ENCODE assay signal across 9 mouse cellular contexts in genomic region chr2:90782901-90783486, GRCm38 (mm10). TPM values are rescaled to one million over a fixed set of nuclear protein-coding genes. Genes with fewer than 3 reads are reported as not detected.
DNase-seq lines count a peak whose midpoint lies in the region; ATAC-seq and TF ChIP-seq lines count a peak whose summit lies in the region.
"Had no signal": no experiment of that assay in that cellular context is flagged by ENCODE, and none has a peak within 500 bp of the region (broad histone marks: within the 10 kb centered on the region; RNA-seq: fewer than 3 reads in every experiment).

No protein-coding gene starts in this region.

- peak; percentile 68 for TF ChIP-seq POLR2A in testis, adult 2 months (IDR thresholded peaks at IDR 0.05; ENCODE audit: control insufficient read depth, low read depth, low read length)

- peaks cover 6% of the 10 kb centered on the region; the same call in 1 of the 2 replicates for H3K27me3 ChIP-seq in kidney, embryonic 16.5 days (ENCODE audit: insufficient read depth, low read length)
- peaks cover 9% of the 10 kb centered on the region for H3K27me3 ChIP-seq in megakaryocyte, embryonic 14.5 days (replicated peaks)
- H3K27me3 ChIP-seq in testis, adult 2 months (ENCODE audit: control insufficient read depth, insufficient read depth, low read length), result no peaks in the 10 kb centered on the region
- H3K27me3 ChIP-seq: Patski had no signal

- no peak overlapping the region for H3K27ac ChIP-seq in kidney, embryonic 16.5 days (ENCODE audit: low read length)
- H3K27ac ChIP-seq in testis, adult 2 months (ENCODE audit: control insufficient read depth, insufficient read depth, low read depth, low read length), result peak overlapping the region; percentile 90

- H3K4me2 ChIP-seq in kidney, embryonic 16.5 days (replicated peaks; ENCODE audit: low read depth, low read length), result peak overlapping the region; percentile 87

- peak; percentile 3 for DNase-seq in ovary, adult 18-20 months (ENCODE audit: low spot score)
- DNase-seq in ovary, postnatal 10 days (ENCODE audit: low spot score), result no peak
- DNase-seq in cerebellum, adult 9-11 months, result peak; percentile 56
- DNase-seq in right cerebral cortex, postnatal 25 days, result no peak

- 2% methylated on average over 28 of the region's 29 CpGs for WGBS in kidney, embryonic 16.5 days

- peak overlapping the region; percentile 66 for H3K9ac ChIP-seq in kidney, embryonic 16.5 days (replicated peaks; ENCODE audit: low read length)

- ATAC-seq in granulocyte monocyte progenitor cell, adult 5-6 weeks (replicated peaks; ENCODE audit: poor library complexity, severe bottlenecking), result peak; percentile 35
- ATAC-seq in kidney, embryonic 16.5 days (ENCODE audit: low FRiP score, low TSS enrichment), result peak; percentile 84
- ATAC-seq: Patski had no signal

- H3K4me3 ChIP-seq in kidney, embryonic 16.5 days (ENCODE audit: low read length), result peak overlapping the region; percentile 51
- H3K4me3 ChIP-seq in megakaryocyte, embryonic 14.5 days (replicated peaks), result peak overlapping the region; percentile 82
- peak overlapping the region; percentile 91 for H3K4me3 ChIP-seq in testis, adult 2 months (ENCODE audit: control insufficient read depth, low read depth, low read length)

- no peaks in the 10 kb centered on the region for H3K9me3 ChIP-seq in kidney, embryonic 16.5 days (ENCODE audit: low read length)
- H3K9me3 ChIP-seq in megakaryocyte, embryonic 14.5 days, result no peaks in the 10 kb centered on the region

- H3K36me3 ChIP-seq in kidney, embryonic 16.5 days (ENCODE audit: insufficient read depth, low read length), result peaks cover 21% of the 10 kb centered on the region
- H3K36me3 ChIP-seq in megakaryocyte, embryonic 14.5 days (replicated peaks; ENCODE audit: low read length), result peaks cover 44% of the 10 kb centered on the region
- H3K36me3 ChIP-seq in testis, adult 2 months (ENCODE audit: control insufficient read depth, insufficient read depth, low read length), result no peaks in the 10 kb centered on the region; the same call in 1 of the 2 replicates

- no peak for TF ChIP-seq CTCF in testis, adult 2 months (IDR thresholded peaks at IDR 0.05; ENCODE audit: control insufficient read depth, insufficient read depth, insufficient replicate concordance, low read depth, low read length)

- peaks cover 5% of the 10 kb centered on the region for H3K4me1 ChIP-seq in kidney, embryonic 16.5 days (ENCODE audit: insufficient read depth, low read length)
- H3K4me1 ChIP-seq in megakaryocyte, embryonic 14.5 days, result peaks cover 9% of the 10 kb centered on the region
- H3K4me1 ChIP-seq in testis, adult 2 months (ENCODE audit: control insufficient read depth, insufficient read depth, low read length), result peaks cover 3% of the 10 kb centered on the region

RNA-seq across cellular contexts. Expression of gene Agbl2, which starts 0.5 kb away (rescaled TPM):
- total RNA-seq in granulocyte monocyte progenitor cell, adult 5-6 weeks (2014; fragmentation: Nextera tagmentation), result not detected in 2 replicates
- not detected in 2 replicates for total RNA-seq in granulocyte monocyte progenitor cell, adult 5-6 weeks (2017)
- 0.66 and 0.71 TPM in 2 replicates for polyA plus RNA-seq in kidney, embryonic 16.5 days (2015; fragmentation: Nextera tagmentation; extraction: Ambion mirVana)
- polyA plus RNA-seq in megakaryocyte, embryonic 14.5 days (2012; ENCODE audit: insufficient read depth, low replicate concordance), result not detected in 2 replicates
- polyA plus RNA-seq in testis, adult 2 months (2012; rRNA removed), result 69.0 and 76.0 TPM in 2 replicates
- polyA plus RNA-seq: Patski had no signal

RNA-seq across cellular contexts. Expression of gene Fnbp4, which starts 37.8 kb away (rescaled TPM):
- total RNA-seq in granulocyte monocyte progenitor cell, adult 5-6 weeks (2014; fragmentation: Nextera tagmentation), result 96.3 and 133 TPM in 2 replicates
- total RNA-seq in granulocyte monocyte progenitor cell, adult 5-6 weeks (2017), result 139 and 141 TPM in 2 replicates
- 82.2 and 120 TPM in 2 replicates for polyA plus RNA-seq in kidney, embryonic 16.5 days (2015; fragmentation: Nextera tagmentation; extraction: Ambion mirVana)
- 25.9 and 30.4 TPM in 2 replicates for polyA plus RNA-seq in megakaryocyte, embryonic 14.5 days (2012; ENCODE audit: insufficient read depth, low replicate concordance)
- 30.0 and 33.5 TPM in 2 replicates for polyA plus RNA-seq in testis, adult 2 months (2012; rRNA removed)

Comparison
In these comparisons a context has a peak if more than half of its experiments do, and no peak if none do; other contexts are left out.
1. DNase-seq: peak in ovary, adult 18-20 months (single experiment) and cerebellum, adult 9-11 months (single experiment); none in ovary, postnatal 10 days (single experiment) and right cerebral cortex, postnatal 25 days (single experiment).
2. RNA of gene Agbl2, which starts 0.5 kb away (polyA plus RNA-seq): 69.0 to 76.0 TPM in testis, adult 2 months; 0.66 to 0.71 TPM in kidney, embryonic 16.5 days and not detected in megakaryocyte, embryonic 14.5 days; every median in the first group is over 10 times any median in the second.
3. Peak in every context shown above with its lines, with median percentiles within 50 percentile points of each other: H3K4me3 ChIP-seq.